Mouse (Mus musculus): ENCODE data around the gene Gtpbp10.

DNA sequence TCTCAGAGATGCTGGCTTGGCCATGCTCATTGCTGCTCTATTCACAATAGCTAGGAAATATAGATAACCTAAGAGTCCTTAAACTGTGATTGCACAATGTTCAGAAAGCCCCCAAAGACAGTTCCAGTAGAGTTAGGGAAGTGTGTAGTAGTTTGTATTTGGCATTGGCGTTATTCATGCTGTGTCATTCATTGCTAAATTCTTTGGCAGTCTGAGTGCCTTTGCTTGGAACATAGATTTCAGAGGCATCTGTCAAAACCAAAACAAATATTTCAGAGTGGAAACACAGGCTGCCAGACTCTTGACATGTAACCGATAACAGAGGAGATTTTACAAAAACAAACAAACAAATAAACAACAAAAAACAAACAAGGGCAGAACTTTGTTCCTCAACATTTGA lies 57.8 kb downstream of the Gtpbp10 start:
- TF ChIP-seq CTCF (IDR thresholded peaks at IDR 0.05; ENCODE audit: low read depth, low read length) (no peak), EP300 (IDR thresholded peaks at IDR 0.05; ENCODE audit: insufficient read depth, low read depth, low read length) (no peak)

Measured in ES-Bruce4 (cell line).